Mouse (Mus musculus) embryonic facial prominence, embryonic 10.5 days (tissue): ENCODE results near the gene Tdrd6. TPM values are rescaled to one million over a fixed set of nuclear protein-coding genes. Genes with fewer than 3 reads are reported as not detected.

Experiments used
- DNase-seq: peaks from one replicate; pipeline ENCODE4 v3.0.0-alpha.2; 2017; ENCODE audit warnings: low spot score
- H3K27ac ChIP-seq: fragments of 300-500 bp; sonication (generic); replicated peaks from 2 replicates; pipeline ENCODE4 v1.5.1; 2016; ENCODE audit warnings: mild to moderate bottlenecking
- H3K27me3 ChIP-seq: fragments of 300-500 bp; sonication (generic); replicated peaks from 2 replicates; pipeline ENCODE4 v1.6.1; 2016; ENCODE audit warnings: low read depth, mild to moderate bottlenecking; ENCODE audit not compliant: poor library complexity, severe bottlenecking
- H3K36me3 ChIP-seq: fragments of 300-500 bp; sonication (generic); replicated peaks from 2 replicates; pipeline ENCODE4 v1.6.1; 2016; ENCODE audit warnings: mild to moderate bottlenecking, moderate library complexity
- H3K4me1 ChIP-seq: fragments of 300-500 bp; sonication (generic); 2 replicates; pipeline ENCODE4 v1.6.1; 2016
- H3K4me3 ChIP-seq: fragments of 300-500 bp; sonication (generic); 2 replicates; pipeline ENCODE4 v1.5.1; 2016; ENCODE audit warnings: mild to moderate bottlenecking, moderate library complexity
- H3K9me3 ChIP-seq: fragments of 300-500 bp; sonication (generic); 2 replicates; pipeline ENCODE4 v1.6.1; 2016; ENCODE audit warnings: mild to moderate bottlenecking
- WGBS: fragments of 180-500 bp; shearing (Covaris S2); methylation state at CpG from one replicate; pipeline ENCODE4 v1.1.7; 2016; 5-methylcytosine and 5-hydroxymethylcytosine counted together
- polyA plus RNA-seq: library from polyadenylated mRNA; unstranded; fragments of >200 nt; fragmentation: Nextera tagmentation; extraction: Ambion mirVana; gene quantifications from 2 replicates; pipeline ENCODE4 v1.2.1, GENCODE M21; 2016

The Tdrd6 gene
- polyA plus RNA-seq, 1 experiment from 2014 or later: 0.17 TPM

GRCm38 (mm10) chr17:43598706-43599105 lies 31.4 kb downstream of the Tdrd6 start:
- H3K27ac ChIP-seq: no peak overlapping the region
- WGBS: 66% methylated on average over 4 of the region's 4 CpGs
- no peaks in the 10 kb centered on the region for H3K27me3 ChIP-seq
- no peaks in the 10 kb centered on the region for H3K36me3 ChIP-seq
- DNase-seq: no peak
- H3K4me1 ChIP-seq: no peaks in the 10 kb centered on the region
- no peaks in the 10 kb centered on the region for H3K9me3 ChIP-seq
- no peak overlapping the region for H3K4me3 ChIP-seq

GRCm38 (mm10) chr17:43597742-43598141 lies 32.4 kb downstream of the Tdrd6 start:
- no peaks in the 10 kb centered on the region for H3K9me3 ChIP-seq
- no peak for DNase-seq
- no peak overlapping the region for H3K27ac ChIP-seq
- no peaks in the 10 kb centered on the region for H3K4me1 ChIP-seq
- H3K27me3 ChIP-seq: no peaks in the 10 kb centered on the region
- 97% methylated on average over 2 of the region's 2 CpGs for WGBS
- no peak overlapping the region for H3K4me3 ChIP-seq
- H3K36me3 ChIP-seq: no peaks in the 10 kb centered on the region

- no peak overlapping the region for H3K27ac ChIP-seq
- H3K9me3 ChIP-seq: no peaks in the 10 kb centered on the region
- WGBS: 88% methylated on average over 21 of the region's 21 CpGs
- H3K27me3 ChIP-seq: no peaks in the 10 kb centered on the region
- no peaks in the 10 kb centered on the region for H3K4me1 ChIP-seq
- H3K36me3 ChIP-seq: no peaks in the 10 kb centered on the region
- no peak for DNase-seq
- no peak overlapping the region for H3K4me3 ChIP-seq
Measured at GRCm38 (mm10) chr17:43592296-43593291, 37.5 kb downstream of the Tdrd6 start.

GRCm38 (mm10) chr17:43590531-43590930 lies 39.6 kb downstream of the Tdrd6 start:
- WGBS: 92% methylated on average over 5 of the region's 5 CpGs
- H3K27me3 ChIP-seq: no peaks in the 10 kb centered on the region
- H3K27ac ChIP-seq: no peak overlapping the region
- H3K4me3 ChIP-seq: no peak overlapping the region
- H3K36me3 ChIP-seq: no peaks in the 10 kb centered on the region
- H3K9me3 ChIP-seq: no peaks in the 10 kb centered on the region
- DNase-seq: no peak
- no peaks in the 10 kb centered on the region for H3K4me1 ChIP-seq

GRCm38 (mm10) chr17:43589750-43590149 lies 40.3 kb downstream of the Tdrd6 start:
- Histone ChIP-seq H3K4me1 (peaks cover 2% of the 10 kb centered on the region; the same call in 1 of the 2 replicates), H3K9me3 (no peaks in the 10 kb centered on the region), H3K36me3 (no peaks in the 10 kb centered on the region), H3K27me3 (no peaks in the 10 kb centered on the region), H3K27ac (no peak overlapping the region), H3K4me3 (no peak overlapping the region)
- DNase-seq: no peak
- WGBS: 92% methylated on average over 6 of the region's 6 CpGs

GRCm38 (mm10) chr17:43587278-43587677 lies 42.8 kb downstream of the Tdrd6 start:
- H3K27me3 ChIP-seq: no peaks in the 10 kb centered on the region
- H3K4me3 ChIP-seq: no peak overlapping the region
- no peak overlapping the region for H3K27ac ChIP-seq
- no peak for DNase-seq
- no peaks in the 10 kb centered on the region for H3K36me3 ChIP-seq
- H3K9me3 ChIP-seq: no peaks in the 10 kb centered on the region
- 88% methylated on average over 2 of the region's 2 CpGs for WGBS
- peaks cover 10% of the 10 kb centered on the region for H3K4me1 ChIP-seq

- WGBS: 80% methylated on average over 7 of the region's 7 CpGs
- H3K27ac ChIP-seq: no peak overlapping the region
- no peaks in the 10 kb centered on the region for H3K36me3 ChIP-seq
- no peaks in the 10 kb centered on the region for H3K9me3 ChIP-seq
- peaks cover 32% of the 10 kb centered on the region for H3K4me1 ChIP-seq
- DNase-seq: no peak
- H3K27me3 ChIP-seq: no peaks in the 10 kb centered on the region
- H3K4me3 ChIP-seq: no peak overlapping the region
Measured at GRCm38 (mm10) chr17:43584771-43585170, 45.3 kb downstream of the Tdrd6 start.

- Histone ChIP-seq H3K4me1 (peaks cover 35% of the 10 kb centered on the region), H3K36me3 (no peaks in the 10 kb centered on the region), H3K27me3 (no peaks in the 10 kb centered on the region), H3K9me3 (no peaks in the 10 kb centered on the region), H3K27ac (peak overlapping the region; percentile 79), H3K4me3 (peak overlapping the region; percentile 30; the same call in 1 of the 2 replicates)
- 17% methylated on average over 8 of the region's 8 CpGs for WGBS
- peak; percentile 55 for DNase-seq
Measured at GRCm38 (mm10) chr17:43581012-43581467, 49.1 kb downstream of the Tdrd6 start.

GRCm38 (mm10) chr17:43580456-43580855 lies 49.6 kb downstream of the Tdrd6 start:
- WGBS: 21% methylated on average over 3 of the region's 3 CpGs
- no peak for DNase-seq
- Histone ChIP-seq H3K4me3 (no peak overlapping the region), H3K9me3 (no peaks in the 10 kb centered on the region), H3K27me3 (no peaks in the 10 kb centered on the region), H3K27ac (peak overlapping the region; percentile 79), H3K36me3 (no peaks in the 10 kb centered on the region), H3K4me1 (peaks cover 35% of the 10 kb centered on the region)

GRCm38 (mm10) chr17:43573624-43574073 lies 56.5 kb downstream of the Tdrd6 start:
- H3K27ac ChIP-seq: no peak overlapping the region
- WGBS: 35% methylated on average over 3 of the region's 3 CpGs
- peaks cover 6% of the 10 kb centered on the region; the same call in 1 of the 2 replicates for H3K4me1 ChIP-seq
- no peak overlapping the region for H3K4me3 ChIP-seq
- no peaks in the 10 kb centered on the region for H3K36me3 ChIP-seq
- DNase-seq: no peak
- no peaks in the 10 kb centered on the region for H3K9me3 ChIP-seq
- H3K27me3 ChIP-seq: peaks cover 9% of the 10 kb centered on the region; the same call in 1 of the 2 replicates

- H3K9me3 ChIP-seq: no peaks in the 10 kb centered on the region
- 65% methylated on average over 7 of the region's 7 CpGs for WGBS
Measured at GRCm38 (mm10) chr17:43569287-43569686, 60.8 kb downstream of the Tdrd6 start.

GRCm38 (mm10) chr17:43567992-43568888 lies 61.9 kb downstream of the Tdrd6 start, which contains the start of gene Pla2g7:
TSS of gene Pla2g7 (plus strand) at chr17:43568098.
- H3K27ac ChIP-seq: peak within 1 kb of the TSS; percentile 66
- under 1% methylated on average over 34 of the region's 34 CpGs for WGBS

More at GRCm38 (mm10) chr17:43569287-43569686, 60.8 kb downstream of the Tdrd6 start:
- Histone ChIP-seq H3K4me1 (peaks cover 21% of the 10 kb centered on the region), H3K27me3 (peaks cover 9% of the 10 kb centered on the region; the same call in 1 of the 2 replicates), H3K36me3 (no peaks in the 10 kb centered on the region), H3K4me3 (no peak overlapping the region), H3K27ac (no peak overlapping the region)
- no peak for DNase-seq

More at GRCm38 (mm10) chr17:43567992-43568888, 61.9 kb downstream of the Tdrd6 start, which contains the start of gene Pla2g7:
- peak within 1 kb of the TSS; percentile 65 for H3K4me3 ChIP-seq
- H3K4me1 ChIP-seq: peaks cover 17% of the 10 kb centered on the region
- no peaks in the 10 kb centered on the region for H3K36me3 ChIP-seq
- H3K27me3 ChIP-seq: peaks cover 9% of the 10 kb centered on the region; the same call in 1 of the 2 replicates
- no peaks in the 10 kb centered on the region for H3K9me3 ChIP-seq
- DNase-seq: peak; percentile 71
